Mouse (Mus musculus): ENCODE results near the gene Prss58.
A peak's percentile ranks its signal among the peaks of the same experiment; 100 is the strongest.

Gene Prss58

DNA sequence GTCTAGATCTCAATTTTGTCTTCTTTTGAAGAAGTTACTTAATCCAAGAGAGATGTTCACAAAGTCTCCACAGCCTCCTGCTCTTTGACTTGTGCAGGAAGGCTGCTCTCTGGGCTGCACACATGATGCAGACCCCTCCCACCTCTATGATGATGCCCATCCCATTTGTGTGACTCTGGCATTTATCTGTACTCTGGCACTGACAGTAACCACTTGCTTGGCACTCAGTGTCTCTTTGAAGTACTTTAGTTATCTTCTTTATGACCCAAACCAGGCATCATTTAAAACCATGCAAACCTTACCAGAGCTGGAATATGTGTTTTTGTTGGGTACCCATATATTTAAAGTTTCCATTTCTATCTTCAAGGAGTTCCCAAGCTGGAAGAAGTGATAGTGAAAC, at the start of gene Prss58:
Gene Prss58, minus strand, starts transcription at position 101 of the 400 bp plus-strand sequence.
- DNase-seq = no peak

DNA sequence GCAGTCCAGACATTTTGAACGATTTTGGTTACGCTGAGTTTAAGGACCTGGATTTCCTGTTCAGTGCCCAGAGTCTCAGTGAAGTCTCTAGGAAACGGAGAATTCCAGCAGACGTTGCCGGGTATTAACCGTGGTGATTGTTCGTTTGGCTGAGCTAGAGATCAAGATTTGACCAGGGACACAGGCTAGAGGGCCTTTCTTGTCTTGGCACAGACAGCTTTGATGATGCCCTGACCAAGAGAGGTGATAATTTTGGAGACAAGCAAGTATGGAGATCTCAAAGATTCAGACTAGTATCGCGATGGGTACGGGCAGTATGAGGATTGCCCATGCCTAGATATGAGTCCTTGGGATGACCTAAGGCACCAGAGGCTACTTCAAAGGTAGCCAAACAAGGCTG, 40.3 kb upstream of the Prss58 start, which contains the start of gene 1700074P13Rik:
Gene 1700074P13Rik, minus strand, starts transcription at position 101 of the 400 bp plus-strand sequence.
- DNase-seq = no peak

DNA sequence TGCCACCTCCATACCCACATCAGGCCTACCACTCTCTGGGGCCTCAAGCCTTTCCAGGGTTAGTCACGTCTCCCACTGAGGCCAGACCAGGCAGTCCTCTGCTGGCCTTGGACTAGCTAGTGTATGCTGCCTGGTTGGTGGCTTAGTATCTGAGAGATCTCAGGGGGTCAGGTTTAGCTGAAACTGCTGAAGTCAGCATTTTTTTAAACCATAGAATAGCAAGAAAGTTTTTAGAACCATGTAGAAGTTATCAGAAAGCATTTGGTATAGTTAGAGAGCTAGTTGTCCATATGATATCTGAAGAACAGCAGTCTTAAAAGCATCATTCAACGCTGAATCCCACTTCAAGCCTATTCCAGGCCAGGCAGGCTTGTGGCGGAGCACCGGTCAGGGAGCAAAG, 19.8 kb upstream of the Prss58 start:
- DNase-seq = no peak

DNA sequence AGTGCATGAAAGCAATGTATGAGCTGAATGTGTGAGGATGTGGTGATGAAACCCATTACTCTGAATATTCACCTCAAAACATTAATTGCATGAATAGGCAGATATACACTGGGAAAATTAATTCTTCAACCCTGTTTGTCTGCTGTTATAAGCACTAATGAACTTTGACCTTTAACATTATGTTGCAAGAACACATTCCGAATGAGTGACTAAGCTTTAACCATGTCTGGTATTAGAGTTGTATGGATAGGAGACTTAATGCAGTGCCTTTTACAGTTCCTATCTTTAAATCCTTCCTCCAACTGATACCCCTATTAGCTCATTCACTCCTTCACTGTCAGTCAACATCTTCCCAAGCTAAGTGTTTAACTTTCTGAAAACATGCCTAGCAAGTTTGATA, 5.5 kb downstream of the Prss58 start:
- DNase-seq = no peak

DNA sequence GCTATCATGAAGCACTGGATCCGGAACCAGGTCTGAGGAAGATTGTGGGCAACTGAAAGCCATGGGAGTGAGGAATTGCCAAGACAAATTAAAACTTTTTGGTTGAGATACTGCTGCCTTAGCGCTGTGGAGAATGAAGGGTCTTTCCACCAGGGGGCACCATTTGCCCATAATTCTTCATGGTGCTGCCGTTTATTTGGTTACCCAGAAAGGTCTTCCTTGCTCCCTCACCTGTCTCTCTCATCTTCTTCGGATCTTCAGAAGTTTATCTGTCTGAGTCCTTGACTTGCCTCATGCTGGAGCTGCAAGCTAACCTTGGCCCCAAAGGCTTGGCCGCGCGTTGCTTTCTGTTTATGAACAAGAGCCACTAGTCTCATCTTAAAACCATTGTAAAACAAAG, 6.6 kb downstream of the Prss58 start:
- DNase-seq = peak; percentile 12

DNA sequence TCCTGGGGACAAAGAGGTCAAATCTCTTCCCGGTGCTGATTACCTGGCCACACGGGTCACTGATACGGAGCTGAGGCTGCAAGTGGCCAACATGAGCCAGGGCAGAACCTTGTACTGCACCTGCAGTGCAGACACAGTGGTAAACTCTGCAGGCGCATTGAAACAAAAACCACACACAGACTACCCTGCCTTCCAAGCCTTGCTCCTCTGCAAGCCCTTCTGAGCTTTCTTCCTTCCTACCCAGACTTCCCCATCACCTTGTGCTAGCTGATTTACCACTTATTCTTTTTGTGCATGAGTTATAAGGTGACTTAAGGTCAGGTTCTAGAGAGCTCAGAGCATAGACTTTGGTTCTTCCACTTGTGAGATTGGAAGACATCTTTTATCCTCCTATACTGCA, 8.4 kb downstream of the Prss58 start:
- no peak for DNase-seq

DNA sequence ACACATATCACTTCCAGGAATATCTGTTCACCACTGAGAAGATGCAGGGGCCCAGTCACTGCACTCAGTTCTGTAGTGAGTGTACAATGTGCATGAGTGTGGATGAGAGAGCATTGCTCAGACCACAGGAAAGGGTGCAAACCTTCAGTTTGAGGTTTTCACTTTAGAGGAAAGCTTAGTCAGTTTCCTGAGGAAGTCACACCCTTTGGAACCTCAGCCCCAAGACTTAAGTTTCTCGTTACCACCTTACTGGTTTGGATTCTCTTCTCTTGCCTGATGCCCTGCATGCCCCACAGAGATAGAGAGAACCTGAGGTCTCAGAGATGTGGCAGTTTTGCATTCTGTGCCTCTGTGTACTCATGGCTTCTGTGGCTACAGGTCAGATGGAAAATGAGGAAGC, 9.2 kb downstream of the Prss58 start:
- no peak for DNase-seq

DNA sequence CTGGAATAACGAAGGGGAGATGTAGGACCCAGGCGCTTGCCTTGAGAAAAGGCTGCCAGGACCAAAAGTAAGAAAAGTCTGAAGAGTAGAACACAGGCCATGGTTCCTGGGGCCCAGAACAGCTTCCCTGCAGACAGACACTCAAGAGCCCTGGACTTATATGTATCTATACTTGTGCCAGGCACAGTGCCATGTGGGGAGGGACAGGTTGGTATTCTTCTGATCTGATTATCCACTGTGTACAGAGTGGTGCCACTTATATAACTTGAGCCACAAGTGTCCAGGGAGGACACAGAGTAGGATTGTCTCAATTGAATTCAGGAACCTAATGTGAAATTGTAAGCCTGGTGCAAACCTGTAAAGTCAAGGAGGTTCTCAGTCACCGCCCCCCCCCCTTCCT, 12.8 kb downstream of the Prss58 start, which contains the start of gene Moxd2:
Gene Moxd2, minus strand, starts transcription at position 101 of the 400 bp plus-strand sequence.
- DNase-seq = no peak

DNA sequence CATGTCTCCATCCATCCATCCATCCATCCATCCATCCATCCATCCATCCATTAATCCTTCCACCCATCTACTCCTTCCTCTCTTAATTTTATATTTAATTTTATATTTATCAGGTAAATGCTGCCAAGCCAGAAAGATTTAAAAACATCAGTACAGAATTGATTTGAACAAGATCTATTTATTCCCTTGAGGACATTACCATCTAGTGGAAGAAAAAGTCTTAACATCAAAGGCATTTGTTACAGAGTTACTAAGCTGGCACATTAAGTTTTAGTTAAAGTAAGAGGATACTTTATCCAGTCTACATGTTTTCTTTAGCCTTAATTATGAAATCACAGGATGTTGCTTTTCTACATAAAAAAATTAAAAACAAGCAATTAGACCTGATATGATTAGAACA, 54.9 kb downstream of the Prss58 start:
- DNase-seq = no peak
